Mouse (Mus musculus) stomach, postnatal 0 days (tissue): ENCODE results near the gene Trim25.

Experiments used
- CTCF ChIP-seq: IDR thresholded peaks from 2 replicates; pipeline ENCODE4 v1.5.1; 2016; ENCODE audit warnings: antibody characterized with exemption, low read depth, mild to moderate bottlenecking, moderate library complexity
- EP300 ChIP-seq: optimal IDR thresholded peaks from 2 replicates; pipeline ENCODE3; 2016; ENCODE audit warnings: antibody characterized with exemption

- TF ChIP-seq CTCF (no peak), EP300 (no peak)
These were observed 28.9 kb upstream of the Trim25 start, which contains the start of gene Coil for GRCm38 (mm10) chr11:88970202-88970732.
